Mouse (Mus musculus) embryonic stem cell, embryonic (primary cell): ENCODE measurements around the gene Stap2.

ENCODE experiments used
- CTCF ChIA-PET, 4 experiments: fragments of 300-600 bp in 2 of 4; fragments of 350-600 bp in 2 of 4; sonication (Branson Sonifier 250); formaldehyde crosslinking; loops; one replicate each; lab custom pipeline; 2022; ENCODE audit warnings: inconsistent platforms in 2 of 4; lab: Charles Lee
- POLR2A ChIA-PET, 4 experiments: fragments of 300-600 bp in 2 of 4; fragments of 350-600 bp in 2 of 4; sonication (Branson Sonifier 250); formaldehyde crosslinking; loops; one replicate each; lab custom pipeline; 2022; ENCODE audit warnings: antibody characterized with exemption in 4 of 4, inconsistent platforms in 1 of 4; lab: Charles Lee

Stap2 gene

DNA sequence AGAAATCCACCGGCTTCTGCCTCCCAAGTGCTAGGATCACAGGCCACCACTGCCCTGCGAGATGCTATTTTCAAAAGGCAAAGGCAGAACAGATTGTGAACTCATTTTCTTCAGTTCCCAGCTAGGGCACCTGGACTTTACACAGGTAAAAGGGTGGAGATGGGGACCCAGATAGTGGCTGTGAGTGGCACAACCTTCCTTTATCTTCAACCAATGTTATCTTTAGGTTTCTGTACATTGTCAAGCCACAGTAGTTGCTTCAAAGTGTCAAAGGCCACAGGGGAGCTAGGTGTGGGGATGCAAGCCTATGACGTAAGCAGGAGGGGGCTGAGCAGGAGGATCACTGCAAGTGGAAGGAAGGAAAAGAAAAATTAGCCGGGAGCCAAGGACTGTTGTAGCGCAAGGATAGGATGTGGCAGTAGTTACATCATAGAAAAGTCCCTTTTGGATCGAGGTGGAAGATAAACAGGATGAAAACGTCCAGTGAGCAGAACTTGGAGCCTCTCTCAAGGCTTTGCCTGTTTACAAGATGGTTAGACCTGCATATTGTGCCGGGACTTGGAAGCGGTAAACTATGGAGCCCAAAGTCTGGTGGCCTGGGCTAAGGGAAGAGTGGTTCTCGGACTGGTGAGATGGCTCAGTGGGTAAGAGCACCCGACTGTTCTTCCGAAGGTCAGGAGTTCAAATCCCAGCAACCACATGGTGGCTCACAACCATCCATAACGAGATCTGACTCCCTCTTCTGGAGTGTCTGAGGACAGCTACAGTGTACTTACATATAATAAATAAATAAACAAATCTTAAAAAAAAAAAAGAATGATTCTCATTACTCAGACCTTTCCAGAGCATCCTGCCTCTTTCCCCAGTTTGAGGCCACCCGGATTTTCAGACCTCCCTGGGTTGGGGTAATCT, 2.3 kb upstream of the Stap2 start:
- POLR2A ChIA-PET = interaction anchor here (0.6 to 5.3 kb wide), 63 partner anchors 7 to 539 kb away, joined by 3 to 97 read pairs (median 5); partner anchors contain the start of genes Yju2 (in 4 of the 4), Hdgfl2 (in 3 of the 4), Chaf1a (in 2 of the 4) and Sh3gl1 (in 2 of the 4)
- CTCF ChIA-PET = interaction anchor here (0.5 to 4.2 kb wide), 26 partner anchors 8 to 343 kb away, joined by 3 to 43 read pairs (median 6); partner anchors contain the start of genes Sh3gl1 (in 4 of the 4), Hdgfl2 (in 1 of the 4), Kdm4b (in 1 of the 4) and Yju2 (in 1 of the 4)

DNA sequence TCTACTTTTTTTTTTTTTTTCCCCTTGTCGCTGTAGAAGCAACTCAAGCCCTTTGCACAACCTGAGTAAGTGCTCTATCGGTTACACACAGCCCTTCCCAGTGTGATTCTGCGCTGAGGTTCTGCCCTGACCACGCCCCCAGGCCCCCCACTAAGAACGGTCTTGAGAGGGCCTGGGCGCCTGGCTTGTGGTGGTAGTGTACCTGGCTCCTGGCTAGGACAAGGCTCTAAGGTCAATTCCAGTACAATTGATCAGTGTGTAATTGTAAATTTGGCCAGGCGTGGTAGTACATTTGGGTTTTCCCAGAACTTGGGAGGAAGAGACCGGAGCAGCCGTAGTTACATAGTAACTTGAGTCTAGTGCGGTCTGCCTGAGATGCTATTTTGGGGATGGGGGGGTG, 1.6 kb upstream of the Stap2 start:
- CTCF ChIA-PET = interaction anchor here in 3 of 4 experiments (0.5 to 4.2 kb wide), 9 partner anchors 11 to 249 kb away, joined by 3 to 43 read pairs (median 26); partner anchors contain the start of gene Sh3gl1 (in 1 of the 3)
- POLR2A ChIA-PET = interaction anchor here in 3 of 4 experiments (0.7 to 5.3 kb wide), 19 partner anchors 11 to 283 kb away, joined by 3 to 97 read pairs (median 18); partner anchors contain the start of genes Chaf1a (in 2 of the 3), Hdgfl2 (in 2 of the 3), Sh3gl1 (in 2 of the 3) and Fsd1 (in 1 of the 3)

DNA sequence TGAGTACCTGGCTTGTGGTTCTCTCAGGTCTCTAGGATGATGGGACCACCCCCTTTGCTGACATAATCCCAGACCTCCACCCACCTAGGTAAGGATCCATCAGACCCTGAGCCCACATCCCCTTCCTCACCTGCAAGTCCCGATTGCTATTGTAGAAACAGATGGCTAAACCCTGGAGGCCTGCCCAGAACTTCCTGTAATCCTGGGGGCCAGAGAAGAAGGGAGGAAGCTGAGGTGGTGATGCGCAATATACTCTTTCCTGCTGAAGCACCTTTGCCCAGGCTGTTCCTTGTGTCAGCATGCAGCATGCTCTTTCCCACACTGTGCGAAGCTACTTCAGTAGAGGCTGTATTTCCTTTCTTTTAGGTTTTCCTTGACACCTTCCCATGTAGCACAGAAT, 2.4 kb downstream of the Stap2 start:
- ChIA-PET POLR2A (interaction anchor here in 1 of 4 experiments (0.7 kb wide), 1 partner anchor 40 kb away, joined by 3 read pairs; no protein-coding TSS in a partner anchor), CTCF (no interaction called here)

DNA sequence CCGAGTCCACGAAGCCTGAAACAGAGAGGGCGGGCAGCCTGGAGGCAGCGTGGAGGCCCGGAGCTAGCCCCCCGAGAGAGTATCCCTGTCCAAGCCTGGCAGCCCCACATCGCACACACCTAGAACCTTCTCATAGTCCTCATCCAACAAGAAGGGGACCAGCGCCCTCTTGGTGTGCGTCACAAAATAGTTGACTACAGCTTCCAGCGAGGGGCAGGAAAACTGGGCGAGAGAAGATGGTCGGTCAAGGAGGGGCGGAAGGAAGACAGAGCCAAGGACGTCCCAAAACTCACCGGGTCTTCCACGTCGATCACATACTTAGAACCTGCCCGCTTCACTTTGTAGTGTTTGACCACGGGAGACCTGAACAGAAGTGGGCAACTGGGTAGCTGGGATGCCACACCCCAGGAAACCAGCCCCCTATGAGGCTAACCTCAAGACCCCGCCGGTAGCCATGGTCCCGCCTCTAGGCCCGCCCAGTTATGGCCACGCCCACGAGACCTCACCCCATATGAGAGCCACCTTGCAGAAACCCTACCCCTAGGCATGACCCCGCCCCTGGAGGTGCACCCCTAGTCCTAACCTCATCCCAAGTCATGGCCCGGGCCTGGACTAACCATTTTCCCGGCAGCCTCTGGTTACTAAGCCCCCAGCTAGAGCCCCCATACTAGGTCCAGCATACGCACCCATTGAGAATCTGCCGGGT, 5.4 kb downstream of the Stap2 start:
- POLR2A ChIA-PET = interaction anchor here in 3 of 4 experiments (0.6 to 3.2 kb wide), 10 partner anchors 9 to 226 kb away, joined by 3 to 21 read pairs (median 3); partner anchors contain the start of genes Chaf1a (in 1 of the 3), Fsd1 (in 1 of the 3) and Yju2 (in 1 of the 3)

DNA sequence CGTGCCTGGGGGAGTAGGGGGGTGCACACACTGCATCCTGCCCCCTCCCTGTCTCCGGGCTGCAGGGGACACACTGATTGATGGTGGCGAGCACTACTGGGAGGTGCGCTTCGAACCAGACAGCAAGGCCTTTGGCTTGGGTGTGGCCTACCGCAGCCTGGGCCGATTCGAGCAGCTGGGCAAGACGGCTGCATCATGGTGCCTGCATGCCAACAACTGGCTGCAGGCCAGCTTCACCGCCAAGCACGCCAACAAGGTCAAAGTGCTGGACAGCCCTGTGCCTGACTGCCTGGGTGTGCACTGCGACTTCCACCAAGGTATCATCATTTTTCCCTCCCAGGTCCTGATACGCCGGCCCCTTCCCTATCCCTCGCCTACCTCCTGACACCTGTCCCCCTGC, 9.4 kb downstream of the Stap2 start:
- POLR2A ChIA-PET = interaction anchor here in 2 of 4 experiments (0.9 to 2.3 kb wide), 10 partner anchors 13 to 83 kb away, joined by 3 to 16 read pairs (median 3); partner anchors contain the start of genes Hdgfl2 (in 1 of the 2), Sh3gl1 (in 1 of the 2) and Yju2 (in 1 of the 2)
- CTCF ChIA-PET = interaction anchor here (0.5 to 2.1 kb wide), 9 partner anchors 15 to 337 kb away, joined by 3 to 11 read pairs (median 4); no protein-coding TSS in a partner anchor

More for the DNA sequence above, 5.4 kb downstream of the Stap2 start:
- CTCF ChIA-PET = interaction anchor here in 2 of 4 experiments (0.6 to 2.7 kb wide), 8 partner anchors 9 to 265 kb away, joined by 3 to 10 read pairs (median 4); no protein-coding TSS in a partner anchor

DNA sequence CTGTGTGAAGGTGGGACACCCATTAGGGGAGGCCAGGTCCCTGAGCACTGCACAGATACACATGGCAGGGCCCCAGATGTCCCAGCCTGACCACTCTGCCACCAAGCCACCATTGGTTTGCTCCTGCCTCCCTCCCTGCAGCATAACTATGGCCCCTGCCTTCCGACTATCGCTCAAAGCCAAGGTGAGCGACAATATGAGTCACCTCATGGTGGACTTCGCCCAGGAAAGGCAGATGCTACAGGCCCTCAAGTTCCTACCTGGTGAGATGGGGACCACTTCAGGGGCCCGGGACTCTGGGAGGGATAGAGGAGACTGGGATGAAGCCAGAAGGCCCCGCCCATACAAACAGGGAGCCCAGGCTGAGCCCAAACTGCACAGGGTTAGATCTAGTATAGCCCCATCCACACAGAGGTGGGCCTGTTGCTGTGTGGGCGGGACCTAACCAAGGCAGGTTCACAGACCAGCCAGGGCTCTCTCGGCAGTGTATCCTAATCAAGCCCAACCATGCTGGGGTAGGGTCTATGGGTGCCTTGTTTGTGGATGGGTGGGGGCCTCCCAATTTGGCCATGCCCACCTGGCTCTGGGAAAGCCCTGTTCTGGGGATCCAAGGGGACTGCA, 15.0 kb downstream of the Stap2 start:
- ChIA-PET CTCF (interaction anchor here in 1 of 4 experiments (0.7 kb wide), 1 partner anchor 141 kb away, joined by 3 read pairs; no protein-coding TSS in a partner anchor), POLR2A (interaction anchor here in 2 of 4 experiments (0.7 to 1.0 kb wide), 3 partner anchors 19 to 31 kb away, joined by 3 read pairs; no protein-coding TSS in a partner anchor)

DNA sequence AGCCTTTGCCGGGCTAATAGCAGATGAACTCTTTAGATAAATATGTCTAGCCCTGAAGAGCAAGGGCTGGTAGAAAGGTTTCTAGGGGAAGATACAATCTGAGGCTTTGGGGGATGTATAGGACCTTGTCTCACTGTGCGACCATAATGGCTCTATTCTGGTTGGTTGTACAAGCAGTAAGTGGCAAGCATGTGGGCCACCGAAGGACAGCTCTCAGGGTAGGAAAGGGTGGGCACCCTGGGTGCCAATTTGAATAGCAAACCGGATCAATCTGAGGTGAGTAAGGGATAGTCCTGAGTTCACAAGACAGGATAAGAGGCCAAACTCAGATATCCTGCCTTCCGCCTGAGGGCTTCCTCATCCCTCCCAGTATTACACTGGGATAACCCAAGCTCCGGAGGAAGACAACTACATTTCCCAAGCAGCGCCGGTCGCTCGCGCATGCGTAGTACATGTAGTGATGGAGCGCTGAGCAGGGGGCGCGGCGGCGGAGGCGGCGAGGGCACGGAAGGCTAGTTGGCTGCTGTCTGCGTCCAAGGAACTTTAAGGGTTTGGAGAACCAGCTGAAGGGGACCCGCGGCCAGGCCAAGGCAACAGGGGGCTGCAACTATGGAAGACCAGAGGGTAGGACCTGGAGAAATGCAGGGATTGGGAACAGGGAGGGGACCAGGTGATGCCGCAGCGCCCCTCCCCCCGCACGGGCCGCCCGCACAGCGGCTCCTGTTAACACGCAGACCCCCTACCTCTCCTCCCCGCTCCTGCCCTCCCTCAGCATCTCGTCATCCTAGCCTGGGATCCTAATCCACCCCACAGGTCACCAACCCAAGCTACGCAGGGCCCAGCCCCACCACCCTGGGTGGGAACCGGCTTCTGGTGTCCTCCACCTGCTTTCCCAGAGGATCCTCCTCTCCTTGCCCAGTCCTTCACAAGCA, 19.1 kb downstream of the Stap2 start, which contains the start of gene Fsd1:
Fsd1 (plus strand) TSS at position 480 of the 932 bp plus-strand sequence.
- ChIA-PET CTCF (interaction anchor here in 3 of 4 experiments (0.5 to 2.5 kb wide), 7 partner anchors 10 to 139 kb away, joined by 3 to 13 read pairs (median 5); partner anchors contain the start of gene Sh3gl1 (in 2 of the 3)), POLR2A (interaction anchor here in 3 of 4 experiments (0.6 to 3.4 kb wide), 16 partner anchors 10 to 106 kb away, joined by 3 to 17 read pairs (median 4); partner anchors contain the start of genes Ebi3 (in 1 of the 3), Sh3gl1 (in 1 of the 3) and Yju2 (in 1 of the 3))

DNA sequence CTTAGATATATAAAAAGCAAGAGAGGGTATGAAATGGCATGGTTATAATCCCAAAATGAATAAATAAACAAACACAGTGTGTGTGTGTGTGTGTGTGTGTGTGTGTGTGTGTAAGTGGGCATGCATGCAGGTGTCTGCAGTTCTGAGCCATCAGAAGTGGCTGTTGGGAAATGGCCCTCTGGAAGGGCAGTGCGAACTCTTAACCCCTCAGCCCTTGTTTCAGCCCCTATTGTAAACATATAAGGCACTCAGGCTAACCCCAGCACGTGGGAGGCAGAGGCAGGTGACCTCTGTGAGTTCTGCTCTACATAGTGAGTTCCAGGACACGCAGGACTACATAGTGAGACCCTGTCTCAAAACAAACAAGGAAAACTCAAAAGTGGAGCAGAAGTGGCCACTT, 28.1 kb downstream of the Stap2 start:
- POLR2A ChIA-PET = interaction anchor here in 3 of 4 experiments (0.8 to 1.7 kb wide), 10 partner anchors 9 to 314 kb away, joined by 3 to 9 read pairs (median 5); partner anchors contain the start of genes Fsd1 (in 1 of the 3), Hdgfl2 (in 1 of the 3) and Yju2 (in 1 of the 3)
- CTCF ChIA-PET = interaction anchor here in 3 of 4 experiments (0.6 to 2.6 kb wide), 13 partner anchors 11 to 1074 kb away, joined by 3 to 35 read pairs (median 9); partner anchors contain the start of genes Sh3gl1 (in 2 of the 3), Ebi3 (in 1 of the 3) and Ubxn6 (in 1 of the 3)

DNA sequence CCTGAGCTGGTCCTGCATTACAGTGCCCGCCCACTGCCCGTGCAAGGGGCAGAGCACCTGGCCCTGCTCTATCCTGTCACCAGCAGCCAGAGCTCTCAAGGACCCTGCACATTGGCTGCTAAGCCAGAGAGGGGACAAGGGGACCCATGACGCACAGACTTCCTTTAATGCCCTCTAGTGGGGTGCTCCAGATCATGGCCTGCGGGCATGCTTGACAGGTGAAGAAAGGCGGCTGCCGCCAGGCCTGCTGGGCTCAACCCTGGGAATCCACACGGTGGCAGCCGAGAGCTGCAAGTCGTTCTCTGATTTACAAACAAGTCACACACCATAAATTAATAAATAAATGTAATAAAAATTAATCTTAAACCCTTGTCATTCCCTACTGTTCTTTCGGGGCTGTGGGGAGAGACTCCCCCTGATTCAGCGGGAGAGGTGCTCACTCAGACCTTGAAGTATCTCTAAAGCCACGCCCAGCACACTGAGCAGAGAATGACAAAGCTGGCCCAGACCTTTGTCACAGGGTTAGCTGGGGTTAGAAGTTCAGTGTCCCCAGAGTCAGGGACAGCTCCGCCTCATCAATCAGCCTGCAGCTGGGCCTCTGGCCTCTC, 29.0 kb downstream of the Stap2 start:
- ChIA-PET POLR2A (interaction anchor here (0.6 to 1.9 kb wide), 34 partner anchors 9 to 315 kb away, joined by 3 to 18 read pairs (median 4); partner anchors contain the start of genes Chaf1a (in 2 of the 4), Ebi3 (in 2 of the 4), Fsd1 (in 2 of the 4) and Hdgfl2 (in 2 of the 4)), CTCF (interaction anchor here (0.5 to 2.0 kb wide), 57 partner anchors 9 to 449 kb away, joined by 3 to 35 read pairs (median 4); partner anchors contain the start of genes Sh3gl1 (in 3 of the 4), Fsd1 (in 2 of the 4), Hdgfl2 (in 2 of the 4) and Chaf1a (in 1 of the 4))

DNA sequence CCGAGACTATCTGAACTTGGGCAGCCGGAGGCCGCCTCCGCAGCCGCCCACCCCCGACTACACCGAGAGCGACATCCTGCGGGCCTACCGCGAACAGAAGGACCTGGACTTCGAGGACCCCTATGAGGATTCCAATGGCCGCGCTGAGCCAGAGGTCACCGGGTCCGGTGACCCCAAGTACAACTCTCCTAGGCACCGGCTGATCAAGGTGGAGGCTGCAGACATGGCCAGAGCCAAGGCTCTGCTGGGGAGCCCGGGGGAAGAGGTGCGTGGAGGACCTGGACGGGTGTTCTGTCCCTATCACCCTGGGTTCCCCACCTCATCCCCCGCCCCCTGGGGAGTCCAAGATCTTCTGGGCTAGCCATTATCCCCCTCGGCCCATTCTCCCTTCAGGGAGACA, 33.9 kb downstream of the Stap2 start:
- POLR2A ChIA-PET = interaction anchor here in 3 of 4 experiments (0.6 to 2.9 kb wide), 7 partner anchors 9 to 82 kb away, joined by 3 to 11 read pairs (median 4); partner anchors contain the start of genes Chaf1a (in 1 of the 3) and Yju2 (in 1 of the 3)
- CTCF ChIA-PET = interaction anchor here in 2 of 4 experiments (1.0 to 2.0 kb wide), 2 partner anchors 13 to 14 kb away, joined by 3 to 5 read pairs; partner anchors contain the start of gene Yju2 (in 1 of the 2)

DNA sequence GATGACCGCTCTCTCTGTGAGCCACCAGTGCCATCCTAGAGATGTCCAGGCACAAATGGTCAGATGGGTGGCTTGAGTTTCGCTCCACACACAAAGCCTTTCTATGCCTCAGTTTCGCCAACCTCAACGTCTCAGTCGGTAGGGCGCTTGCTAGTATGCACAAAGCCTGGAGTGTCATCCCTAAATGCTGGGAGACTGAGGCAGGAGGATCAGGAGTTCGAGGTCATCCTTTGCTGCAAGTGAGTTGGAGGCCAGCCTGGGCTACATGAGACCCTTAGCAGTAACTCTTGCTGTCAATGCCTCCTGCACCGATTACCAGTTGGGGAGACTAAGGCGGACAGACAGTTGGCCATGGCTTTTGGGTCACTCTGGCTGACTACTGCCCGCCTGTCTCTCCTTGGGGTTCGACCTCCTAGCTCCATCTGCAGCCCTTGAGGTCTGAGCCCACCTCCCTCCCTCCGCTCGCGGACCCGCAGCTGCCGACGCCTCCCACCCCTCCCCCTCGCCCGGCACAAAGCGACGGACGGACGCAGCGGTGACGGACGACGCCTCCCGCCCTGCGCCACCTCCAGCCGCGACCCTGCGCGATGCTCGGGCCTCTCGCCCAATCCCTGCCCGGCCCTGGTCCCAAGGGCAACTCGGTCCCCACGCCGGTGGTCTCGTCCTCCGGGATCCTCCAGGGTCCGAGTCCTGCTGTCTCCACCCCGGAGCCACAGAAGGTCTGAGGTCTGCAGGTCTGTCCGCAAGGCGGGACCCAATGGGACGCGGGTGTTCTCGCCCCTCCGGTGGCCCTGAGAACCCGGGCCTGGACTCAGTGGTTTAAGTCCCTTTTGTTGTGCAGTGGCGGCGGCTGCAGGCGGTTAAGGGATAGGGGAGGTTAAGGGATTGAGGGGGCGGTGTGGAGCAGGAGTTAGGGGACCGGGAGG, 35.2 kb downstream of the Stap2 start, which contains the start of gene Shd:
Shd (plus strand) TSS at position 502 of the 926 bp plus-strand sequence.
- CTCF ChIA-PET = interaction anchor here in 2 of 4 experiments (1.0 to 2.0 kb wide), 2 partner anchors 11 to 13 kb away, joined by 3 to 5 read pairs; partner anchors contain the start of gene Yju2 (in 1 of the 2)
- POLR2A ChIA-PET = interaction anchor here in 3 of 4 experiments (0.7 to 2.9 kb wide), 13 partner anchors 11 to 363 kb away, joined by 3 to 11 read pairs (median 4); partner anchors contain the start of genes Yju2 (in 3 of the 3) and Chaf1a (in 1 of the 3)

DNA sequence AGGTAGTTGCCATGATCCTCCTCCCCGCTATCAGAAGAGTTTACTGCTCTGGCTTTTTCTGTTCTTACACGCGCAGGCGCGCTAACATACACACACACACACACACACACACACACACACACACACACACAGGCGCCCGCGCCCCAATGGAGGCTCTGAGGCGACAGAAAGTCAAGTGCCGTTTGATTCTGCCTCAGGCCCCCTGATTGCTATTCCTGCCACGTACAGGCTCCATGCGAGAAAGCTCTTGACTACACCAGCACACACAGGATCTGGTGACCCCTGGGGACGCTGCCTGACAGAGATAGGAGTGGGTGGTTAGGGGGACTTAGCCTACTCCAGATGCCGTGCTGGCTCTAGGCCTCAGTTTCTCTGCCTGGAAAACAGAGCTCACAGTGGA, 35.8 kb downstream of the Stap2 start:
- CTCF ChIA-PET = interaction anchor here in 1 of 4 experiments (2.0 kb wide), 1 partner anchor 12 kb away, joined by 5 read pairs; no protein-coding TSS in a partner anchor
- POLR2A ChIA-PET = interaction anchor here in 3 of 4 experiments (0.7 to 2.9 kb wide), 11 partner anchors 10 to 364 kb away, joined by 3 to 11 read pairs (median 4); partner anchors contain the start of gene Yju2 (in 3 of the 3)

DNA sequence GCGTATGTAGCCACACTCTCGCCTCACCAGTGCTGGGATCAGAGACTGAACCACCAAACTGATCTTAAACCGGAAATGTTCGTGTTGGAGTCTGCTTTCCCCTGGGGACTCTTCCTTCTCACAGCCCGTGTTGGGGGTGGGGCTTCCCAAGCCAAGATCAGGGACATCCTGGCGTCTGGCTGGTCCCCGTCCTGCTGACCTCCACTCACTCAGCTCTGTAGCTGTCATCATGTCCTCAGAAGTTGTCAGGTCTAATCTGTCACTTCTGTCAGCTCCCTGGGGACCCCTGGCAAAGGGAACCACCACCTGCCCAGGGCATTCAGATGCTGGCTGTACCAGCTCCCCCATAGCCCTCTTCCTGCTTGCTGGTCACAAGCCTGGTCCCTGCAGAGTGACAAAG, 37.2 kb downstream of the Stap2 start:
- ChIA-PET CTCF (interaction anchor here in 1 of 4 experiments (1.1 to 1.3 kb wide), 2 partner anchors 9 to 382 kb away, joined by 3 read pairs; partner anchors contain the start of gene Yju2), POLR2A (interaction anchor here in 2 of 4 experiments (1.2 to 1.3 kb wide), 3 partner anchors 9 to 111 kb away, joined by 3 to 9 read pairs (median 3); partner anchors contain the start of gene Yju2 (in 1 of the 2))
